Mouse (Mus musculus): Measurements from ENCODE around the gene Dlg2. TPM values are rescaled to one million over a fixed set of nuclear protein-coding genes. Genes with fewer than 3 reads are reported as not detected.

Gene Dlg2
- total and polyA plus RNA-seq, 3 experiments: 23.8 to 91.7 (median 84.3) TPM

DNA sequence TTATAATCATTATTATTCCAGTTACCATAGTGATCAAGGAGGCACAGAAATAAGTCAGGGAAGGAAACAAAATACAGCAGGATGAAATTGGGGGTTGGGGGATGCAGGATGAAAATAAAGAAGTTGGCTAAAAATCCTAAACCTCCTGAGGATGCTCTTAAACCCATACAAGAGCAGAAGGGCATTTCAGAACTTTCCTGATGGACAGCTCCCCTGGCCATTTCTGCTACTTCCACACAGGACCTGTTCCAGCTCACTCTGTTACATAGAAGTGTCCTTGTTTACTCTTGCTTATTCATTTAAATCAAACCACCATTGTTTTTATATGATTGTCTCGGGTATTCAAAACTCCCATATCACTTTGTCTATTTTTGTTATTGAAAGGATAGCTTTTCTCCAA is 791.3 kb downstream of the Dlg2 start:
- peak; percentile 8 for DNase-seq

GRCm38 (mm10) chr7:91284167-91284566 is 807.7 kb downstream of the Dlg2 start:
- no peak for DNase-seq

DNA sequence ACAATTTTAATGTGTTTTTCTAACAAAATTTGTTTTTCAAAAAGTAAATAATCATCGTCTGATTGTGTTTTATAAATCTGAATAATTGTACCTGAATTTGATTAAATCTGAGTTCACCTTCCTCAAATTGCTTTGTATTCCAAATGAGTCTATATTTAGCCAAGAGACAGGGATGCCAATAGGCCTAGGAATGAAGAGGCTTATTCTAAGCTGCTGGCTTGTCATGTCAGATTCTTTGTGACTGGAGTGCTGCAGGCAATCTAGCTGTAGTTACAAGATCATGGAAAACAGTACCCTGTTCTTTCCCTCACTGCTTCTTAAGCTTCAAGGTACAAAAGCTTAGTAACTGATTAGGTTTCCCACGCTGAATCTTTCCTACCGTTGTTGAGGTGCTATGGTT is 811.9 kb downstream of the Dlg2 start:
- no peak for DNase-seq

GRCm38 (mm10) chr7:91296127-91296526 is 819.7 kb downstream of the Dlg2 start:
- no peak for DNase-seq

DNA sequence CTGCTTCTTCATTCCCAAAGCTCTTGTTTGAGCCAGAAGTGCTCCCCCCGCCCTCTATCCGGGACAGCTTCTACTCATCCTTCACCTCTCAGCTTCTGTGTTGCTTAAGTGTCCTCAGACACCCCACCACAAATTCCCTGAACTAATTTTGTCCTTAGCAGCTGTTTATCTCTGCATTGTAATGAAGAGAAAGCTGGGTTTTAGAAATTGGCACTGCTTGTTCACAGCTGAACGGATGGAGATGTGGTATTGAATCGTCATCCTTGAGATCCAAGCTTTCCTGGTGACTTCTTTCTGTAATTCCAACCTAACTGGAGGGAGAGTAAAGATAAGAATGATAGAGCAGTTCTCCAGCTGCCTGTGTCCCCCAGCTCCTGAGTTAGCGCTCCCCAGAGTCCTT is 834.7 kb downstream of the Dlg2 start:
- no peak for DNase-seq

DNA sequence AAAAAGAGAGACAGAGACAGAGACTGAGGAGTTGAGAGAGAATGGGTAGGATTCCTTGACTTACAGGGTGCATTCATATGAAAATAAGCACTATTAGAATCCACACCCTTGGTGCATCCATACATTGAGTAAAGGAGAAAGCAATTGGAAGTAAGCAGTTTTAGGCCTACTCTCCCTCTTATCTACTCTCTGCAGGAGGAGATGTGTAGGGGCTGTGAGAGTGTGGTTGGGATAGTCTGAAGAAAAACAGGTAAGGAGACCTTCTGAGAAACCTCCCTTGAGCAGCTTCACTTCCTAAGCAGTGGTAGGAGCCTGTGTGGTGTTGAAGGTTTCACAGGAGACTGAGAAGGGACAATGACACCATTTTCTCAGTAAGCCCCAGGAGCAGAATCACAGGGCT is 868.6 kb downstream of the Dlg2 start:
- DNase-seq: no peak

- no peak for DNase-seq
Measured at GRCm38 (mm10) chr7:91369821-91370321, 893.4 kb downstream of the Dlg2 start.

DNA sequence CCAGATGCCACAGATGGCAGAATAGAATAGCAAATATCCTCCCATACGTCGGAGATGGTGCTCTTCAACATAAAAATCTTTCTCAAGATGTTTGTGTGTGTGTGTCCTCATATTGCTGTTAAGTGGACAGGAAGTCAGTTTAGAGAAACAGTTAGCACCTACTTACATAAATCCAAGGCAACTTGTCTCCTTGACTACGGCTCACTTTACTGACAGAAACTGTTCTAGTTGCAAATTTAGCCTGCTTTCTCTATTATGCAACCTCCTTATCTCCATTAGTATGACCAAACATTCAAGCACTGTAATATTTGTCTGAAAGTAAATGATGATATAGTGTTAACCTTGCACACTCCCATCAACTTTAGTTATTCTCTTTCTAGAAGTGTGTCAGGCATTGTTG is 905.8 kb downstream of the Dlg2 start:
- DNase-seq: no peak

GRCm38 (mm10) chr7:91383873-91384272 is 907.4 kb downstream of the Dlg2 start:
- DNase-seq: no peak

- no peak for DNase-seq
Measured at GRCm38 (mm10) chr7:91389272-91389671, 912.8 kb downstream of the Dlg2 start.

DNA sequence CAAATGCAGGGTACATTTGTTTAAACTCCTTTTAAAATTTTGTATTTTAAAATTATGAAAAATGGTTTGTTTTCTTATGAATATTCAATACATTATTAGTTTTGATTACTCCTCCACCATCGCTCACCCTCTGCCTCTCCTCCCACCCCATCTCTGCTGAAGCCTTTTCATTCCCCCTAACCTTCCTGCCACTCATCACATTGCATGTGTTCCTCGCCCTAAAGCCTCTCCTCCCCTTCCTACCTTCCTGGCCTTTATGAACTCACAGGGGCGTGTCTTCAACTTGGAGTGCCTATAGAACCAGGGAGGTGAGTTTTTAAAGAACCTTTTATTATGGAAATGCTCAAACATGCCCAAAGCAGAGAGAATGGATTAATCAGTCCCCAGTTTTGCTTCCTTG is 921.4 kb downstream of the Dlg2 start:
- DNase-seq: no peak

- DNase-seq: no peak
Measured at GRCm38 (mm10) chr7:91412109-91412508, 935.6 kb downstream of the Dlg2 start.

DNA sequence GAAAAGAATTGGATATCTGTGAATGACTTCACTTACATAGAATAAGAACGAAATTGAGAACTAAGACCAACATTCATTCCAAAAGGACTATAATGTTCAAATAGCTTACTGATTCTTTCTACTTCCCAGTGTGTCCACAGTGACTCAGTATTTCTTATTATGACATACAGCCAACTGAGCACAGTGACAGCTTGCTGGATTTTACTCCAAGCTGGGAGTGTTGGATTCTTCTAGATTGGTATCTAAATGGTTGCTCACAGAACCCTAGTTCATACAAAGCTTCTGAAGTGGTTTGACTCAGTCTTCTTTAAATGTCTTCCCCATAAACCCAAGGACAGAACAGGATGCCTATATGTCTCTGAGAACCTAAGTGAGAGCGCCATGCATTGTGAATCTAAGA is 937.7 kb downstream of the Dlg2 start:
- no peak for DNase-seq

GRCm38 (mm10) chr7:91414749-91415148 is 938.3 kb downstream of the Dlg2 start:
- DNase-seq: no peak

- DNase-seq: no peak
Measured at GRCm38 (mm10) chr7:91420215-91420614, 943.7 kb downstream of the Dlg2 start.

DNA sequence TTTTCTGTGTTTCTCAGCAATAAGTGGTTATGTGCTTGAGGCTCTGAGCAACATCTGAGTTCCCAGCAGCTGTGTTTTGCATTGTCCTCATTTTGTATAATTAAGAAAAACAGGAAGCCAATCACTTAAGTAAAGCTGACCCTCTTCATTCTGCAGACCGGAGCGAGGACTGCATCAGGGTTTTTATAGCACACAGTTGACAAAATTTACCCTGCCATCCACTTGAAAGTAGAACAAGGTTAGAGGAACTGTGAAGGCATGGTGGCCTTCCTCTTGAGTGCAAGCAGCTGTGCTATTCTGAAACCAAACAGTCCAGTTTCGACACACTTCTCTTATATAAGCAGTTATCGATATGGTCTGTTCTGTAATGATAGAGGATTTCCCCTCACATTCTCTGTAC is 947.3 kb downstream of the Dlg2 start:
- no peak for DNase-seq

DNA sequence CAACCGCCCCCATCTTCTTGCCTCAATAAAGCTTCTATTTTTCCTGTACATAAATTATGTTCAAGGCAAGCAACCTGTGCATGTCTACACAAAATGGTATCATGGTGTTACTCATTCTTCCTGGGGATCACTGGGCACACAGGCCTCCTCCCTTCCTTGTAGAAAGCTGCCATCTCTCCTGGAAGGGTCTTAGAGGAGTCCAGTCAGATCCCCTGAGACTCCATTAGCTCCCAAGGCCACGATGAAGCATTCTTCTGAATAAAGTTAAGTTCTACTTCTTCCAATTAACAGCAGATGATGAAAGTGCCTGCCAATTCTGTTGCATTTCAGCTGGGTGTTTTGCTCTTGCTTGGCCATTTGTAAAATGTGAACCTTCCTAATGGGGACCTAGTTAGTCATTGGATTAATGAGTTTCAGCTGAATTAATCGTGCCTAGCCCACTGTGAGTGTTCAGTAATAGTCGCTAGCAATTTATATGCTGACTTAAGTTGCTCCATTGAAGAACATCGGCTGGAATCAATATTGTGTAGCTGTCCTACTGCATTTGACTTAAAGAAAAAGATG is 953.3 kb downstream of the Dlg2 start:
- DNase-seq: no peak

GRCm38 (mm10) chr7:91431594-91432240 is 955.2 kb downstream of the Dlg2 start:
- DNase-seq: peak; percentile 34

- no peak for DNase-seq
Measured at GRCm38 (mm10) chr7:91432563-91432962, 956.1 kb downstream of the Dlg2 start.

GRCm38 (mm10) chr7:91434739-91435138 is 958.3 kb downstream of the Dlg2 start:
- no peak for DNase-seq

DNA sequence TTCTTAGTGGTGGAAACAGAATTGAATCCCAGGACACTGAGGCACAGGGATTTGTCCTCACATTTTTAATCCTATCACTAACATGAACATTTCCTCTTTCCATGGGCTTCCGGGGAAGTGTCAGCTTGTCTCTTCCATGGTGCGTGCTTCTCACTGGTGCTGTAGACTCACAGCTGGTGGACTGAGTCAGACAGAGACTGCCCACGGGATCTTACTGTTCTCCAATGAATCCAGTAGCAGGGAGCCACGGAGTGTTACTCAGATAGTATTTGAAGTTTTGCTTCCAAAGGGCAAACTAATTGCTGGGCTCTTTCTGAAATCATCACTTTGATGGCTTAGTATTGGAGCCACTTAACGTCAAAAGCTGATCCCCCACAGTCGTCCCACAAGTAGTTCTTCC is 963.9 kb downstream of the Dlg2 start:
- DNase-seq: no peak

GRCm38 (mm10) chr7:91442447-91443376 is 966.2 kb downstream of the Dlg2 start:
- DNase-seq: no peak

DNA sequence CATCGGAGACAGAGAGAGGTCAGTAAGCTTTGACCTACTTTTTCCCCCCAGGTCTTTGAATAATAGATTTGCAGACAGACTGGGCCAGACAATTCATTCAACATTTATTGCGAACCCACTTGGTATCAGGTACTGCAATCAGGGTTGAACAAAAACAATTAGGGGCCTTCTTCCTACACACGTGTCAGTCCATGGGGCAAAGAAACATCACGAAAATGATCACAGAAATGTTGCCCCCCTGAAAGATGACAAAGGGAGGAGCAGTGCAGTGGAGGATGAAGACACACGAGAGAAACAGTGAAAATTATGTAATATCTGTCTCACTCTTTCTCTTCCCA is 966.9 kb downstream of the Dlg2 start:
- DNase-seq: no peak

Measured in adrenal gland, adult 2 months (tissue).